Mouse (Mus musculus) liver, adult 2 months (tissue): Measurements from ENCODE around the gene Orm3.

Source experiments
- CTCF ChIP-seq: fragments of 200-500 bp; IDR thresholded peaks from 2 replicates; pipeline ENCODE4 v1.5.1; 2011; ENCODE audit warnings: low read depth, low read length, control low read depth
- POLR2A ChIP-seq: fragments of 200-500 bp; IDR thresholded peaks from 2 replicates; pipeline ENCODE4 v1.6.1; 2011; ENCODE audit warnings: low read length, control low read depth; ENCODE audit not compliant: insufficient read depth; ENCODE audit errors: extremely low read depth

DNA sequence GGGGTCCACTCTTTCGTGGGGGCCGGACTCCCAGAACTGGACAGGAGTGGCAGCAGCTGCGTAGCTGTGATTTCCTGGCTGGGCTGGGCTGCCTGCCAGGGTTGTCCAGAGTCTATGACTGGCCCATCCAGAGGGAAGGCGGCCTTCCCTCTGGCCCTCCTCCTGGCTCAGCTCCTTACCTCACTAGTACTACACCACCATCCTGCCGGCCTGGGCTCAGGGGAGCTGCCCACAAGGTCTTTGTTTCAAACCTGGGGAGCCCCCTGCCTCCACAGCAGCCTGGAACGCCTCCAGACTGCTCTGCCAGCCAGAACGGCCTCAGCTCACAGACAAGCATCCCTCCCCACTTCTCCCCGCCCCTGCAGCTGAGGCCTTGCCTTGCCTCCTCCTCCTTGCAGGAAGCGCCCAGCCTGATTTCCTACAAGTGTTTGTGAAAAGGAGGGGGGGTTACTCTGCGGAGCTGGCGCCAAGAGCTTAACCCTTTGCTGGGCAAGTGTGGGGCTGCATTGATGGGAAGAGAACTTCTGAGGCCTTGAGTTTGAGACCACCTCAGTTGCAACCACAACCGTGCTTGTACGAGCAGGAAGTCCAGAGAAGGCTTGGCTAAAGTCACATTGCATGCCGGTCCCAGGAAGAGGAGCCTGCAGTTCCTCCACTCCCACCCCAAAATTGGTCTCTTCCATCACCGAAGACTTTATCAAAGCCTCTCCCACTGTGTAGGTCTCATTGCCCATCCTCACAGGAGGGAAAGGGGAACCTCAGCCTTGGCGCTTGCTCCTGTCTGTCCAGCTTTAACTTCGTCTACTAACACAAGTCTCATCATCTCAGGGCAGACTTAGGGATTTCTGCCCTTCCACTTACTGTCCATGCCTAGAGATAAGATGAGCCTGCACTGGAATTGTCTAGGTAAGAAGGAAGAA lies 47.3 kb downstream of the Orm3 start, which contains the start of gene Akna:
- TF ChIP-seq CTCF (no peak), POLR2A (0 out of 2 replicates have a peak, but pooled peaks have one; percentile 34)
